Mouse (Mus musculus) thymus, adult 2 months (tissue): ENCODE results near the gene Abtb2.

ENCODE experiments used
- CTCF ChIP-seq: fragments of 200-500 bp; IDR thresholded peaks from 2 replicates; pipeline ENCODE4 v1.5.1; 2012; ENCODE audit warnings: mild to moderate bottlenecking, control low read depth, low read length, moderate library complexity, borderline replicate concordance; ENCODE audit not compliant: control insufficient read depth, poor library complexity, insufficient read depth; ENCODE audit errors: extremely low read depth
- POLR2A ChIP-seq: fragments of 200-500 bp; IDR thresholded peaks from 2 replicates; pipeline ENCODE4 v1.6.1; 2012; ENCODE audit warnings: mild to moderate bottlenecking, low read length, control low read depth, moderate library complexity; ENCODE audit not compliant: control insufficient read depth, poor library complexity, insufficient read depth; ENCODE audit errors: extremely low read depth

GRCm38 (mm10) chr2:103635731-103636487, 69.8 kb downstream of the Abtb2 start:
- no peak for TF ChIP-seq CTCF
- no peak for TF ChIP-seq POLR2A
